Mouse (Mus musculus): ENCODE measurements around the gene Piezo1.
A peak's percentile ranks its signal among the peaks of the same experiment; 100 is the strongest.

GRCm38 (mm10) chr8:122461473-122462148 is 89.5 kb downstream of the Piezo1 start:
- TF ChIP-seq MAZ (IDR thresholded peaks at IDR 0.05; ENCODE audit: low read depth, low read length) (no peak), EP300 (IDR thresholded peaks at IDR 0.05; ENCODE audit: low read length) (0 out of 2 replicates have a peak, but pooled peaks have one; percentile 22), PAX5 (IDR thresholded peaks at IDR 0.05; ENCODE audit: low read length) (no peak), SMC3 (IDR thresholded peaks at IDR 0.05; ENCODE audit: low read depth, low read length) (no peak), POLR2AphosphoS2 (IDR thresholded peaks at IDR 0.05; ENCODE audit: low read depth, low read length) (no peak), ZNF384 (IDR thresholded peaks at IDR 0.05; ENCODE audit: low read depth, low read length) (no peak), TCF12 (IDR thresholded peaks at IDR 0.05; ENCODE audit: low read depth, low read length) (0 out of 2 replicates have a peak, but pooled peaks have one; percentile 1), CTCF (conservative IDR thresholded peaks at IDR 0.05 in 1 of 2, IDR thresholded peaks at IDR 0.05 in 1 of 2; ENCODE audit: low read depth in 2 of 2, low read length in 2 of 2) (no peak), KAT2A (IDR thresholded peaks at IDR 0.05; ENCODE audit: insufficient replicate concordance, low read length) (no peak), JUND (conservative IDR thresholded peaks at IDR 0.05; ENCODE audit: low read depth, low read length) (no peak), POLR2A (IDR thresholded peaks at IDR 0.05; ENCODE audit: low read depth, low read length) (no peak)
